Mouse (Mus musculus) E14TG2a.4 (cell line): ENCODE results near the gene Ksr1.

Experiments used
- CTCF ChIP-seq: conservative IDR thresholded peaks from 2 replicates; pipeline ENCODE4 v1.5.1; 2014; ENCODE audit warnings: low read length
- NANOG ChIP-seq: IDR thresholded peaks from 2 replicates; pipeline ENCODE4 v1.6.1; 2014; ENCODE audit warnings: borderline replicate concordance, low read length, mixed read lengths

GRCm38 (mm10) chr11:79073583-79073982 lies 72.6 kb downstream of the Ksr1 start:
- TF ChIP-seq CTCF (no peak), NANOG (no peak)
